Mouse (Mus musculus): Measurements from ENCODE around the gene Pde4d. TPM values are rescaled to one million over a fixed set of nuclear protein-coding genes. Genes with fewer than 3 reads are reported as not detected.

The Pde4d gene
- polyA plus RNA-seq, 1 experiment from 2014 or later = 13.0 TPM

- Histone ChIP-seq H3K27me3 (ENCODE audit: control insufficient read depth, insufficient read depth, low read length) (no peaks in the 10 kb centered on the region), H3K36me3 (ENCODE audit: control insufficient read depth, insufficient read depth, low read length) (no peaks in the 10 kb centered on the region), H3K9ac (ENCODE audit: low read length) (no peak overlapping the region), H3K9me3 (ENCODE audit: control insufficient read depth, low read length) (no peaks in the 10 kb centered on the region), H3K4me3 (ENCODE audit: low read depth, low read length) (no peak overlapping the region), H3K4me2 (replicated peaks; ENCODE audit: low read depth) (no peak overlapping the region), H3K4me1 (replicated peaks; ENCODE audit: control insufficient read depth, insufficient read depth) (no peaks in the 10 kb centered on the region), H3K27ac (replicated peaks) (no peak overlapping the region)
- DNase-seq (ENCODE audit: low spot score) (no peak), ATAC-seq (ENCODE audit: low FRiP score, low TSS enrichment) (no peak)
- WGBS = 76% methylated on average over 4 of the region's 4 CpGs
- TF ChIP-seq EP300 (optimal IDR thresholded peaks at IDR 0.05) (no peak), CTCF (IDR thresholded peaks at IDR 0.05; ENCODE audit: low read depth) (no peak)
Measured at GRCm38 (mm10) chr13:108759140-108759539, 309.4 kb downstream of the Pde4d start.

GRCm38 (mm10) chr13:108763295-108763694 is 313.5 kb downstream of the Pde4d start:
- ATAC-seq (ENCODE audit: low FRiP score, low TSS enrichment) (no peak), DNase-seq (ENCODE audit: low spot score) (no peak)
- Histone ChIP-seq H3K4me1 (replicated peaks; ENCODE audit: control insufficient read depth, insufficient read depth) (no peaks in the 10 kb centered on the region), H3K27me3 (ENCODE audit: control insufficient read depth, insufficient read depth, low read length) (no peaks in the 10 kb centered on the region), H3K9ac (ENCODE audit: low read length) (no peak overlapping the region), H3K27ac (replicated peaks) (no peak overlapping the region), H3K4me2 (replicated peaks; ENCODE audit: low read depth) (no peak overlapping the region), H3K9me3 (ENCODE audit: control insufficient read depth, low read length) (no peaks in the 10 kb centered on the region), H3K4me3 (ENCODE audit: low read depth, low read length) (no peak overlapping the region), H3K36me3 (ENCODE audit: control insufficient read depth, insufficient read depth, low read length) (no peaks in the 10 kb centered on the region)
- no peak for TF ChIP-seq EP300 (optimal IDR thresholded peaks at IDR 0.05)
- no peak for TF ChIP-seq CTCF (IDR thresholded peaks at IDR 0.05; ENCODE audit: low read depth)
- WGBS = 74% methylated on average over 3 of the region's 3 CpGs

- Histone ChIP-seq H3K9ac (ENCODE audit: low read length) (no peak overlapping the region), H3K36me3 (ENCODE audit: control insufficient read depth, insufficient read depth, low read length) (no peaks in the 10 kb centered on the region), H3K27ac (replicated peaks) (no peak overlapping the region), H3K27me3 (ENCODE audit: control insufficient read depth, insufficient read depth, low read length) (no peaks in the 10 kb centered on the region), H3K4me3 (ENCODE audit: low read depth, low read length) (no peak overlapping the region), H3K4me2 (replicated peaks; ENCODE audit: low read depth) (no peak overlapping the region), H3K4me1 (replicated peaks; ENCODE audit: control insufficient read depth, insufficient read depth) (no peaks in the 10 kb centered on the region), H3K9me3 (ENCODE audit: control insufficient read depth, low read length) (no peaks in the 10 kb centered on the region)
- ATAC-seq (ENCODE audit: low FRiP score, low TSS enrichment) (no peak), DNase-seq (ENCODE audit: low spot score) (no peak)
- TF ChIP-seq CTCF (IDR thresholded peaks at IDR 0.05; ENCODE audit: low read depth) (no peak), EP300 (optimal IDR thresholded peaks at IDR 0.05) (no peak)
- WGBS = 83% methylated on average over 11 of the region's 11 CpGs
Measured at GRCm38 (mm10) chr13:108766020-108766727, 316.4 kb downstream of the Pde4d start.

DNA sequence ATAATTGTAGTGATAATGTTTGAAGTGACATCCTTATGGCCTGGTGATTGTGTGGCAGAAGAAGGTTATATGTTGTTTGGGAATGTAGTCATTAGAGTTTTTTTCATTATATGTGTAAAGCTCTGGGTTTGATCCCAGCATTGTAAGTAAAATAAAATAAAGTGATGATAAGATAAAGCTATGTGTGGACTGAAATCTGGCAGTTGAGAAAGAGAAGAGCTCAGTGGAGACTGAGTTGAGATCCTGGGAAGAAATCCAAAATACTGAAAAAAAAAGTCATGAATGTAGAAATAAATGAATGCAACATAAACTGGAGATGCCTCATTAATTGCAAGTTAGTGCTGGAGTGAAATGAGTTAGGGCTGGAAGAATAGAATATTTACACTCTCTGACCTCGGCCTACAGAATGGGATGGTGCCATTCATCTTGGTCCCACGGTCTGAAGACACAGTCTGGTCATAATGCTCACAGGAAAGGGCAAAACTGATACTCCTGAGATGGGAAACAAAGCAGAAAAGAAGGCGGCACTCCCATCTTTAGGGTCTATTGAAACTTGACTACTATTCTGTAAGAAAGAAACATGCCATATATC is 319.8 kb downstream of the Pde4d start:
- Histone ChIP-seq H3K4me1 (replicated peaks; ENCODE audit: control insufficient read depth, insufficient read depth) (no peaks in the 10 kb centered on the region), H3K27ac (replicated peaks) (no peak overlapping the region), H3K9me3 (ENCODE audit: control insufficient read depth, low read length) (no peaks in the 10 kb centered on the region), H3K4me2 (replicated peaks; ENCODE audit: low read depth) (no peak overlapping the region), H3K27me3 (ENCODE audit: control insufficient read depth, insufficient read depth, low read length) (no peaks in the 10 kb centered on the region), H3K4me3 (ENCODE audit: low read depth, low read length) (no peak overlapping the region), H3K36me3 (ENCODE audit: control insufficient read depth, insufficient read depth, low read length) (no peaks in the 10 kb centered on the region), H3K9ac (ENCODE audit: low read length) (no peak overlapping the region)
- DNase-seq (ENCODE audit: low spot score) (no peak), ATAC-seq (ENCODE audit: low FRiP score, low TSS enrichment) (no peak)
- TF ChIP-seq CTCF (IDR thresholded peaks at IDR 0.05; ENCODE audit: low read depth) = no peak
- TF ChIP-seq EP300 (optimal IDR thresholded peaks at IDR 0.05) = no peak
- WGBS = 61% methylated on average over 3 of the region's 3 CpGs

DNA sequence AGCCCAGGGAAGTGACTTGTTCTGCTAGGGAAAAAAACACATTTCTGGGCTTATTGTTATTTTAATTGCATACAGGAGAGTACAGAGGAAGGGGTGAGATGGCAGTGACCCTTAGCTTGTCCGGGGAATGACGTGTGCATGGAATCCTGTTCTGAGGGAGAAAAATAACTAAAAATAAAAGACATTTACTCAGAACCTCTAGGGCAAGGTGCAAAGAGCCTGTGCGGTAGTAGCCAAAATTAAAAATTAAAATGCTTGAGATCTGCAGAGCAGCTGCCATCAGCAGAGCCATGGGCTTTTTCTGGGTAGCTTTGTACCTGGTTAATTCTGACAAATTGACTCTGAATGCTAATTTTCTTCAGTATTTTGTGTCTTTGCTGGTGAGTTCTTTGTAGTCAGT is 322.6 kb downstream of the Pde4d start:
- WGBS = 83% methylated on average over 3 of the region's 3 CpGs
- TF ChIP-seq CTCF (IDR thresholded peaks at IDR 0.05; ENCODE audit: low read depth) = no peak
- TF ChIP-seq EP300 (optimal IDR thresholded peaks at IDR 0.05) = no peak
- DNase-seq (ENCODE audit: low spot score) (no peak), ATAC-seq (ENCODE audit: low FRiP score, low TSS enrichment) (no peak)
- Histone ChIP-seq H3K36me3 (ENCODE audit: control insufficient read depth, insufficient read depth, low read length) (no peaks in the 10 kb centered on the region), H3K4me2 (replicated peaks; ENCODE audit: low read depth) (no peak overlapping the region), H3K4me3 (ENCODE audit: low read depth, low read length) (no peak overlapping the region), H3K4me1 (replicated peaks; ENCODE audit: control insufficient read depth, insufficient read depth) (no peaks in the 10 kb centered on the region), H3K9me3 (ENCODE audit: control insufficient read depth, low read length) (no peaks in the 10 kb centered on the region), H3K27me3 (ENCODE audit: control insufficient read depth, insufficient read depth, low read length) (no peaks in the 10 kb centered on the region), H3K9ac (ENCODE audit: low read length) (no peak overlapping the region), H3K27ac (replicated peaks) (no peak overlapping the region)

GRCm38 (mm10) chr13:108774981-108775380 is 325.2 kb downstream of the Pde4d start:
- no peak for DNase-seq (ENCODE audit: low spot score)
- no peak overlapping the region for H3K9ac ChIP-seq (ENCODE audit: low read length)
- no peak overlapping the region for H3K4me2 ChIP-seq (replicated peaks; ENCODE audit: low read depth)
- 77% methylated on average over 1 of the region's 1 CpGs for WGBS
- H3K4me1 ChIP-seq (replicated peaks; ENCODE audit: control insufficient read depth, insufficient read depth) = no peaks in the 10 kb centered on the region
- no peak overlapping the region for H3K4me3 ChIP-seq (ENCODE audit: low read depth, low read length)
- H3K9me3 ChIP-seq (ENCODE audit: control insufficient read depth, low read length) = no peaks in the 10 kb centered on the region
- no peak overlapping the region for H3K27ac ChIP-seq (replicated peaks)
- H3K36me3 ChIP-seq (ENCODE audit: control insufficient read depth, insufficient read depth, low read length) = no peaks in the 10 kb centered on the region
- no peaks in the 10 kb centered on the region for H3K27me3 ChIP-seq (ENCODE audit: control insufficient read depth, insufficient read depth, low read length)
- ATAC-seq (ENCODE audit: low FRiP score, low TSS enrichment) = no peak
- TF ChIP-seq EP300 (optimal IDR thresholded peaks at IDR 0.05) (no peak), CTCF (IDR thresholded peaks at IDR 0.05; ENCODE audit: low read depth) (no peak)

All from stomach, postnatal 0 days (tissue).